In genomic region chr2:181235681-181236566, GRCm38 (mm10) we compare ENCODE assay signal across 17 mouse cellular contexts. TPM values are rescaled to one million over a fixed set of nuclear protein-coding genes. Genes with fewer than 3 reads are reported as not detected.
DNase-seq lines count a peak whose midpoint lies in the region; ATAC-seq and TF ChIP-seq lines count a peak whose summit lies in the region.
"Had no signal": no experiment of that assay in that cellular context is flagged by ENCODE, and none has a peak within 500 bp of the region (broad histone marks: within the 10 kb centered on the region; RNA-seq: fewer than 3 reads in every experiment).

No protein-coding gene starts in this region.

- no peak for TF ChIP-seq EP300 in lung, postnatal 0 days (IDR thresholded peaks at IDR 0.05)

- H3K9ac ChIP-seq in lung, postnatal 0 days (replicated peaks; ENCODE audit: low read depth), result no peak overlapping the region
- H3K9ac ChIP-seq in forebrain, embryonic 13.5 days, result no peak overlapping the region
- H3K9ac ChIP-seq: forebrain, embryonic 15.5 days; liver, embryonic 15.5 days had no signal

- H3K4me2 ChIP-seq in lung, postnatal 0 days (replicated peaks; ENCODE audit: low read depth, low read length), result no peak overlapping the region
- H3K4me2 ChIP-seq in forebrain, embryonic 13.5 days, result no peak overlapping the region
- H3K4me2 ChIP-seq: forebrain, embryonic 15.5 days; heart, embryonic 11.5 days; liver, embryonic 15.5 days had no signal

- ATAC-seq in lung, postnatal 0 days, result no peak
- no peak for ATAC-seq in forebrain, embryonic 13.5 days
- ATAC-seq: activated CD4-positive, CD25-positive, alpha-beta regulatory T cell, adult 4 months; forebrain, embryonic 15.5 days had no signal

- H3K4me1 ChIP-seq in kidney, adult 2 months (ENCODE audit: control insufficient read depth, insufficient read depth, low read length), result no peaks in the 10 kb centered on the region
- 0 out of 2 replicates have a peak, but pooled peaks cover 3% of the 10 kb centered on the region for H3K4me1 ChIP-seq in lung, postnatal 0 days (ENCODE audit: insufficient read depth, low read depth, low read length)
- H3K4me1 ChIP-seq in forebrain, embryonic 13.5 days, result no peaks in the 10 kb centered on the region
- H3K4me1 ChIP-seq: forebrain, embryonic 15.5 days had no signal

- no peak for DNase-seq in kidney, adult 2 months
- no peak for DNase-seq in kidney, adult 9 months
- no peak for DNase-seq in lung, postnatal 0 days (ENCODE audit: low spot score)
- DNase-seq in lung, postnatal 14 days, result no peak
- peak; percentile 29 for DNase-seq in ES-CJ7 (ENCODE audit: low read depth, low spot score)
- DNase-seq in lung, postnatal 36 days, result peak; percentile 49
- DNase-seq: adrenal gland, postnatal 25 days; cerebellum, adult 9-11 months; kidney, postnatal 10 days; layer of hippocampus, adult 9-11 months had no signal

- no peaks in the 10 kb centered on the region for H3K36me3 ChIP-seq in kidney, adult 2 months (ENCODE audit: control insufficient read depth, insufficient read depth, low read length)
- H3K36me3 ChIP-seq in lung, postnatal 0 days (ENCODE audit: insufficient read depth, low read length), result peaks cover 56% of the 10 kb centered on the region
- no peaks in the 10 kb centered on the region for H3K36me3 ChIP-seq in forebrain, embryonic 13.5 days (ENCODE audit: poor library complexity, severe bottlenecking)
- H3K36me3 ChIP-seq: forebrain, embryonic 15.5 days; midbrain, embryonic 10.5 days had no signal

- H3K27ac ChIP-seq in kidney, adult 2 months (ENCODE audit: insufficient read depth, low read depth, low read length), result no peak overlapping the region
- no peak overlapping the region for H3K27ac ChIP-seq in lung, postnatal 0 days (ENCODE audit: low read length)
- H3K27ac ChIP-seq in forebrain, embryonic 13.5 days, result no peak overlapping the region
- H3K27ac ChIP-seq: forebrain, embryonic 15.5 days; liver, embryonic 15.5 days; midbrain, embryonic 10.5 days had no signal

- peak; percentile 44 for TF ChIP-seq CTCF in kidney, adult 2 months (conservative IDR thresholded peaks at IDR 0.05; ENCODE audit: insufficient read depth, insufficient read length, low read depth, low read length)
- peak; percentile 64 for TF ChIP-seq CTCF in lung, postnatal 0 days (IDR thresholded peaks at IDR 0.05)

- H3K9me3 ChIP-seq in lung, postnatal 0 days (ENCODE audit: low read length), result no peaks in the 10 kb centered on the region
- H3K9me3 ChIP-seq in forebrain, embryonic 13.5 days (replicated peaks), result no peaks in the 10 kb centered on the region
- H3K9me3 ChIP-seq: forebrain, embryonic 15.5 days; liver, embryonic 15.5 days; midbrain, embryonic 10.5 days had no signal

- no peak overlapping the region for H3K4me3 ChIP-seq in kidney, adult 2 months (ENCODE audit: insufficient read depth, low read depth, low read length)
- H3K4me3 ChIP-seq in lung, postnatal 0 days (ENCODE audit: low read depth, low read length), result no peak overlapping the region
- no peak overlapping the region for H3K4me3 ChIP-seq in forebrain, embryonic 13.5 days
- H3K4me3 ChIP-seq: forebrain, embryonic 15.5 days; liver, embryonic 15.5 days; midbrain, embryonic 10.5 days had no signal

- WGBS in kidney, adult 2 months, result 83% methylated on average over 23 of the region's 23 CpGs
- WGBS in lung, postnatal 0 days, result 75% methylated on average over 23 of the region's 23 CpGs
- WGBS in forebrain, embryonic 13.5 days, result 87% methylated on average over 23 of the region's 23 CpGs

- TF ChIP-seq POLR2A in kidney, adult 2 months (IDR thresholded peaks at IDR 0.05; ENCODE audit: low read depth, low read length), result no peak

- H3K27me3 ChIP-seq in kidney, adult 2 months (replicated peaks; ENCODE audit: control insufficient read depth, insufficient read depth, low read length), result no peaks in the 10 kb centered on the region
- no peaks in the 10 kb centered on the region for H3K27me3 ChIP-seq in lung, postnatal 0 days (replicated peaks; ENCODE audit: insufficient read depth, low read length)
- no peaks in the 10 kb centered on the region for H3K27me3 ChIP-seq in forebrain, embryonic 13.5 days
- H3K27me3 ChIP-seq: forebrain, embryonic 15.5 days; liver, embryonic 15.5 days had no signal

RNA-seq across cellular contexts. Expression of gene Helz2, which starts 5.9 kb away (rescaled TPM):
- 15.4 and 17.5 TPM in 2 replicates for polyA plus RNA-seq in kidney, adult 2 months (2012; rRNA removed)
- polyA plus RNA-seq in lung, postnatal 0 days (2015; fragmentation: Nextera tagmentation; extraction: Ambion mirVana), result 3.1 and 3.5 TPM in 2 replicates
- polyA plus RNA-seq in forebrain, embryonic 13.5 days (2015; fragmentation: Nextera tagmentation; extraction: Ambion mirVana), result 0.24 and 0.26 TPM in 2 replicates

RNA-seq across cellular contexts. Expression of gene Fndc11, which starts 16.1 kb away (rescaled TPM):
- polyA plus RNA-seq in kidney, adult 2 months (2012; rRNA removed), result 0.72 and 0.77 TPM in 2 replicates
- 0.86 and 0.91 TPM in 2 replicates for polyA plus RNA-seq in lung, postnatal 0 days (2015; fragmentation: Nextera tagmentation; extraction: Ambion mirVana)
- 0.15 and 0.23 TPM in 2 replicates for polyA plus RNA-seq in forebrain, embryonic 13.5 days (2015; fragmentation: Nextera tagmentation; extraction: Ambion mirVana)
- polyA plus RNA-seq: forebrain, embryonic 15.5 days; neural tube, embryonic 11.5 days had no signal

RNA-seq across cellular contexts. Expression of gene Srms, which starts 22.9 kb away (rescaled TPM):
- 0.87 and 0.91 TPM in 2 replicates for polyA plus RNA-seq in kidney, adult 2 months (2012; rRNA removed)
- polyA plus RNA-seq in lung, postnatal 0 days (2015; fragmentation: Nextera tagmentation; extraction: Ambion mirVana), result 2.5 and 2.6 TPM in 2 replicates
- polyA plus RNA-seq in forebrain, embryonic 13.5 days (2015; fragmentation: Nextera tagmentation; extraction: Ambion mirVana), result 0.06 and 0.11 TPM in 2 replicates

RNA-seq across cellular contexts. Expression of gene Ptk6, which starts 33.3 kb away (rescaled TPM):
- polyA plus RNA-seq in kidney, adult 2 months (2012; rRNA removed), result 0.12 and 0.16 TPM in 2 replicates
- polyA plus RNA-seq in lung, postnatal 0 days (2015; fragmentation: Nextera tagmentation; extraction: Ambion mirVana), result 0.23 and 0.25 TPM in 2 replicates
- not detected in 2 replicates for polyA plus RNA-seq in forebrain, embryonic 13.5 days (2015; fragmentation: Nextera tagmentation; extraction: Ambion mirVana)
- polyA plus RNA-seq: activated CD4-positive, CD25-positive, alpha-beta regulatory T cell, adult 4 months; forebrain, embryonic 15.5 days; heart, embryonic 11.5 days; midbrain, embryonic 10.5 days; neural tube, embryonic 11.5 days had no signal

RNA-seq across cellular contexts. Expression of gene Ppdpf, which starts 48.9 kb away (rescaled TPM):
- 162 and 168 TPM in 2 replicates for polyA plus RNA-seq in kidney, adult 2 months (2012; rRNA removed)
- polyA plus RNA-seq in lung, postnatal 0 days (2015; fragmentation: Nextera tagmentation; extraction: Ambion mirVana), result 261 and 262 TPM in 2 replicates
- polyA plus RNA-seq in forebrain, embryonic 13.5 days (2015; fragmentation: Nextera tagmentation; extraction: Ambion mirVana), result 540 and 547 TPM in 2 replicates

Comparison
In these comparisons a context has a peak if more than half of its experiments do, and no peak if none do; other contexts are left out.
1. DNase-seq: peak in ES-CJ7 (single experiment) and lung, postnatal 36 days (single experiment); none in kidney, adult 2 months (single experiment), kidney, adult 9 months (single experiment), lung, postnatal 0 days (single experiment) and lung, postnatal 14 days (single experiment).